Comparison of ENCODE assay signal across 27 mouse cellular contexts in the genomic region with DNA sequence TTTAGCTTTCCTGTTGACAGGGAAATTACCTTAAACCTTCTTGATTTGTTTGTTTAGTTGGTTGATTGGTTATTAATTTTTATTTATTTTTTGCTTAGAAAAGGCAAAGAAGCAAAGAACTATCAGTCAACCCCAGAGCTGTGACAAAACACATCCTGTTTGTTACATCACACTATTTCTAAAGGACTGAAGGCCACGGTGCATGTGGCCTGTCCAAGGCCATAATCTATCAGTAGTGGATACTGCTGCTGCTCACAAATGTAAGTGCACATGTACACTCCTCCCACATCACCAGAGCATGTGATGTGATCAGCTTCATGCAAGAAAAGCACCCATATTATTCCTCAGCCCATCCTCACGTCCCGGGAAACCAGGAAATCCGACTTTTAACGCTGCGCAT. TPM values are rescaled to one million over a fixed set of nuclear protein-coding genes. Genes with fewer than 3 reads are reported as not detected.
"Had no signal": no experiment of that assay in that cellular context is flagged by ENCODE, and none has a peak within 500 bp of the region (broad histone marks: within the 10 kb centered on the region; RNA-seq: fewer than 3 reads in every experiment).

No protein-coding gene starts in this region.

- H3K9ac ChIP-seq: limb, embryonic 12.5 days; limb, embryonic 15.5 days; liver, embryonic 14.5 days; lung, embryonic 15.5 days; midbrain, embryonic 12.5 days; midbrain, embryonic 15.5 days; neural tube, embryonic 13.5 days; stomach, embryonic 15.5 days had no signal

- H3K36me3 ChIP-seq: stomach, embryonic 15.5 days had no signal

- H3K27me3 ChIP-seq: limb, embryonic 12.5 days; limb, embryonic 15.5 days; lung, embryonic 15.5 days; midbrain, embryonic 12.5 days; midbrain, embryonic 15.5 days; neural tube, embryonic 13.5 days; stomach, embryonic 15.5 days had no signal

- DNase-seq: kidney, adult 18-20 months; kidney, adult 9 months; kidney, postnatal 25 days; layer of hippocampus, postnatal 36 days; lung, adult 18-20 months; lung, postnatal 10 days; lung, postnatal 36 days; retina, postnatal 1 day; right cerebral cortex, postnatal 25 days; spleen, adult 18-20 months; thymus, postnatal 36 days had no signal

- ATAC-seq: intestine, embryonic 16.5 days; midbrain, embryonic 15.5 days had no signal

- H3K27ac ChIP-seq: kidney, postnatal 0 days; layer of hippocampus, adult 2 months; left cerebral cortex, adult 2 months; limb, embryonic 12.5 days; limb, embryonic 15.5 days; liver, embryonic 14.5 days; lung, embryonic 15.5 days; midbrain, embryonic 12.5 days; midbrain, embryonic 15.5 days; neural tube, embryonic 13.5 days; stomach, embryonic 15.5 days had no signal

- H3K9me3 ChIP-seq: limb, embryonic 12.5 days; limb, embryonic 15.5 days; lung, embryonic 15.5 days; midbrain, embryonic 12.5 days; midbrain, embryonic 15.5 days; neural tube, embryonic 13.5 days; stomach, embryonic 15.5 days had no signal

- H3K4me3 ChIP-seq: layer of hippocampus, adult 2 months; left cerebral cortex, adult 2 months; limb, embryonic 12.5 days; limb, embryonic 15.5 days; lung, embryonic 15.5 days; midbrain, embryonic 12.5 days; midbrain, embryonic 15.5 days; myocyte; neural tube, embryonic 13.5 days; stomach, embryonic 15.5 days had no signal

- H3K4me1 ChIP-seq: limb, embryonic 12.5 days; limb, embryonic 15.5 days; lung, embryonic 15.5 days; midbrain, embryonic 12.5 days had no signal

- H3K4me2 ChIP-seq: limb, embryonic 12.5 days; limb, embryonic 15.5 days; lung, embryonic 15.5 days; midbrain, embryonic 12.5 days; midbrain, embryonic 15.5 days; neural tube, embryonic 13.5 days; stomach, embryonic 15.5 days had no signal

RNA-seq across cellular contexts. Expression of gene Nphp1, which starts 28.7 kb away (rescaled TPM):
- total RNA-seq: monocyte, adult 5-6 weeks had no signal

RNA-seq across cellular contexts. Expression of gene Mall, which starts 30.3 kb away (rescaled TPM):
- total RNA-seq: megakaryocyte-erythroid progenitor cell, adult 5-6 weeks; monocyte, adult 5-6 weeks; neutrophil, adult 5-6 weeks had no signal
- polyA plus RNA-seq: myocyte had no signal
